ENCODE assay signal across 12 mouse cellular contexts in the genomic region with DNA sequence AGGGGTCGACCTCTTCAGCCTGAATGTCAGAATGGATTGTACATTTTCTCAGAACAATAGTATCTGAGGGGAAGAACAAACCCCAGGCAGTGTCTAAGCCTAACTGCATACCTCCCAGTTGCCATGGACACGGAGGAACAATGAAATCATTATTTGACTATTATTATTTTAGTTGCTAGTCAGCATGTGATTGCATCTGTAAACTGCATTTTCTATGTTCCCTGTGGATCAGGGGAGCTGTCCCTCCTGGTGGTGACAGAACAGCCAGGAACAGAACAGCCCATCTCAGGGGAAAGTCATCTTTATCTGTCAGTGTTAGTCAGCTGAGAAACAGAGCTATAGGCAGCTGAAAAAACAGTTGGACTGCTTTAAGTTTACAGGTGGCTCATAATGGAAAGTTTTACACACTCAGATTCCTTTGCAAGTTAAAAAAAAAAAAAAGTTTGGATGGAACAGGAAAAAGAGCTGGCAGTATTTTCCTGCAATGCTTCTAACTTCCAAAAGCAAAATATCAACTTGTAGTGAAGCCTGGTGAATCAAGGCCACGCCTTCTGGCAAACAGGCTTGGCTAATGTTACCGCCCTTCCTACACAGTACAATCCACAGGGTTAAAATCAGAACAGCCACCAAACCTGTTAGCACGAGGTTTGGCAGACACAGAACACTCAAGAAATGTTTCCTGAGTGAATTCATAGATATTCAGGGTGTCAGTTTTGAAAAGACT. TPM values are rescaled to one million over a fixed set of nuclear protein-coding genes. Genes with fewer than 3 reads are reported as not detected.
A peak's percentile ranks its signal among the peaks of the same experiment; 100 is the strongest.
DNase-seq lines count a peak whose midpoint lies in the region; ATAC-seq and TF ChIP-seq lines count a peak whose summit lies in the region.
"Had no signal": no experiment of that assay in that cellular context is flagged by ENCODE, and none has a peak within 500 bp of the region (broad histone marks: within the 10 kb centered on the region; RNA-seq: fewer than 3 reads in every experiment).

No protein-coding gene starts in this region.

- TF ChIP-seq POLR2A in cerebellum, adult 2 months (IDR thresholded peaks at IDR 0.05; ENCODE audit: borderline replicate concordance, insufficient read depth, low read length), result no peak

- DNase-seq in lung, adult 18-20 months, result peak; percentile 4 to 25
- DNase-seq in lung, postnatal 14 days, result no peak
- peak; percentile 46 for DNase-seq in embryonic facial prominence, embryonic 11.5 days (ENCODE audit: low spot score)
- DNase-seq in heart, postnatal 4 days, result peak; percentile 22
- no peak for DNase-seq in cerebellum, adult 2 months
- no peak for DNase-seq in thymus, postnatal 25 days
- no peak for DNase-seq in cerebellum, postnatal 4 days (ENCODE audit: low spot score in 2 of 2)
- DNase-seq: liver, embryonic 13.5 days; right cerebral cortex, adult 18-20 months had no signal

- no peaks in the 10 kb centered on the region for H3K27me3 ChIP-seq in embryonic facial prominence, embryonic 11.5 days (ENCODE audit: control insufficient read depth, insufficient read depth, low read length)
- no peaks in the 10 kb centered on the region for H3K27me3 ChIP-seq in neural tube, embryonic 14.5 days (ENCODE audit: control insufficient read depth, insufficient read depth, low read length)
- no peaks in the 10 kb centered on the region for H3K27me3 ChIP-seq in cerebellum, adult 2 months (ENCODE audit: control insufficient read depth, insufficient read depth, low read length)
- H3K27me3 ChIP-seq: embryonic facial prominence, embryonic 12.5 days; hindbrain, embryonic 15.5 days; liver, embryonic 13.5 days had no signal

- no peak overlapping the region for H3K4me2 ChIP-seq in embryonic facial prominence, embryonic 11.5 days (ENCODE audit: low read depth, low read length)
- no peak overlapping the region for H3K4me2 ChIP-seq in neural tube, embryonic 14.5 days (ENCODE audit: low read depth, low read length)
- H3K4me2 ChIP-seq: embryonic facial prominence, embryonic 12.5 days; hindbrain, embryonic 15.5 days; liver, embryonic 13.5 days had no signal

- no peaks in the 10 kb centered on the region for H3K9me3 ChIP-seq in embryonic facial prominence, embryonic 11.5 days (replicated peaks; ENCODE audit: control insufficient read depth, low read length)
- no peaks in the 10 kb centered on the region for H3K9me3 ChIP-seq in neural tube, embryonic 14.5 days (ENCODE audit: control insufficient read depth, low read length)
- H3K9me3 ChIP-seq: embryonic facial prominence, embryonic 12.5 days; hindbrain, embryonic 15.5 days; liver, embryonic 13.5 days had no signal

- no peaks in the 10 kb centered on the region for H3K4me1 ChIP-seq in embryonic facial prominence, embryonic 11.5 days (ENCODE audit: control insufficient read depth, insufficient read depth, low read length)
- no peaks in the 10 kb centered on the region for H3K4me1 ChIP-seq in neural tube, embryonic 14.5 days (ENCODE audit: control insufficient read depth, insufficient read depth, low read length)
- no peaks in the 10 kb centered on the region for H3K4me1 ChIP-seq in cerebellum, adult 2 months (ENCODE audit: control insufficient read depth, insufficient read depth, low read length)

- no peak overlapping the region for H3K9ac ChIP-seq in embryonic facial prominence, embryonic 11.5 days (replicated peaks; ENCODE audit: low read length)
- no peak overlapping the region for H3K9ac ChIP-seq in neural tube, embryonic 14.5 days (replicated peaks; ENCODE audit: low read depth, low read length)
- H3K9ac ChIP-seq: embryonic facial prominence, embryonic 12.5 days; hindbrain, embryonic 15.5 days; liver, embryonic 13.5 days had no signal

- no peak overlapping the region for H3K27ac ChIP-seq in embryonic facial prominence, embryonic 11.5 days (replicated peaks; ENCODE audit: low read depth, low read length)
- no peak overlapping the region for H3K27ac ChIP-seq in neural tube, embryonic 14.5 days (ENCODE audit: low read depth, low read length)
- no peak overlapping the region for H3K27ac ChIP-seq in cerebellum, adult 2 months (ENCODE audit: insufficient read depth, low read length)
- H3K27ac ChIP-seq: embryonic facial prominence, embryonic 12.5 days; hindbrain, embryonic 15.5 days; liver, embryonic 13.5 days had no signal

- no peak for TF ChIP-seq CTCF in cerebellum, adult 2 months (IDR thresholded peaks at IDR 0.05; ENCODE audit: borderline replicate concordance, insufficient read depth, low read depth, low read length)

- 0 out of 2 replicates have a peak, but pooled peaks have one; percentile 44 for ATAC-seq in embryonic facial prominence, embryonic 11.5 days (replicated peaks; ENCODE audit: insufficient number of reproducible peaks, low FRiP score, low TSS enrichment, low read depth)
- peak; percentile 28; the same call in 1 of the 2 replicates for ATAC-seq in neural tube, embryonic 14.5 days (ENCODE audit: low read depth)

- no peaks in the 10 kb centered on the region for H3K36me3 ChIP-seq in embryonic facial prominence, embryonic 11.5 days (replicated peaks; ENCODE audit: control insufficient read depth, insufficient read depth, low read depth, low read length)
- no peaks in the 10 kb centered on the region for H3K36me3 ChIP-seq in neural tube, embryonic 14.5 days (ENCODE audit: control insufficient read depth, insufficient read depth, low read length)
- H3K36me3 ChIP-seq: embryonic facial prominence, embryonic 12.5 days; hindbrain, embryonic 15.5 days had no signal

- WGBS in embryonic facial prominence, embryonic 11.5 days, result 34% methylated on average over 5 of the region's 5 CpGs
- 23% methylated on average over 5 of the region's 5 CpGs for WGBS in neural tube, embryonic 14.5 days
- 9% methylated on average over 5 of the region's 5 CpGs for WGBS in cerebellum, adult 2 months

- H3K4me3 ChIP-seq in embryonic facial prominence, embryonic 11.5 days (ENCODE audit: low read depth, low read length), result no peak overlapping the region
- no peak overlapping the region for H3K4me3 ChIP-seq in neural tube, embryonic 14.5 days (ENCODE audit: low read depth, low read length)
- H3K4me3 ChIP-seq in cerebellum, adult 2 months (replicated peaks; ENCODE audit: insufficient read depth, low read depth, low read length), result no peak overlapping the region
- H3K4me3 ChIP-seq: embryonic facial prominence, embryonic 12.5 days; hindbrain, embryonic 15.5 days; liver, embryonic 13.5 days had no signal

RNA-seq across cellular contexts. Expression of a gene that starts 17.6 kb away (rescaled TPM):
- polyA plus RNA-seq in embryonic facial prominence, embryonic 11.5 days (2014; fragmentation: Nextera tagmentation; extraction: Ambion mirVana), result 1.9 and 2.4 TPM in 2 replicates
- total RNA-seq in heart, postnatal 4 days (2021), result under 1 TPM; 0.17 to 0.54 TPM
- polyA plus RNA-seq in neural tube, embryonic 14.5 days (2014; fragmentation: Nextera tagmentation; extraction: Ambion mirVana), result 0.23 and 0.52 TPM in 2 replicates
- 0.62 TPM in 2 replicates for polyA plus RNA-seq in cerebellum, adult 2 months (2012; rRNA removed)

RNA-seq across cellular contexts. Expression of a gene that starts 50.6 kb away (rescaled TPM):
- polyA plus RNA-seq in embryonic facial prominence, embryonic 11.5 days (2014; fragmentation: Nextera tagmentation; extraction: Ambion mirVana), result 99.1 and 101 TPM in 2 replicates
- total RNA-seq in heart, postnatal 4 days (2021), result 10 to 100 TPM; 20.6 to 22.4 TPM
- polyA plus RNA-seq in neural tube, embryonic 14.5 days (2014; fragmentation: Nextera tagmentation; extraction: Ambion mirVana), result 22.2 and 27.4 TPM in 2 replicates
- polyA plus RNA-seq in cerebellum, adult 2 months (2012; rRNA removed), result 12.0 and 13.7 TPM in 2 replicates

RNA-seq across cellular contexts. Expression of a gene that starts 50.6 kb away (rescaled TPM):
- polyA plus RNA-seq in embryonic facial prominence, embryonic 11.5 days (2014; fragmentation: Nextera tagmentation; extraction: Ambion mirVana), result 9.1 and 12.3 TPM in 2 replicates
- total RNA-seq in heart, postnatal 4 days (2021), result 1 to 10 TPM; 8.5 TPM
- polyA plus RNA-seq in neural tube, embryonic 14.5 days (2014; fragmentation: Nextera tagmentation; extraction: Ambion mirVana), result 5.1 TPM in 2 replicates
- 7.1 and 7.2 TPM in 2 replicates for polyA plus RNA-seq in cerebellum, adult 2 months (2012; rRNA removed)

Comparison
In these comparisons a context has a peak if more than half of its experiments do, and no peak if none do; other contexts are left out.
1. DNase-seq: peak in lung, adult 18-20 months (2 of 2), embryonic facial prominence, embryonic 11.5 days (single experiment) and heart, postnatal 4 days (single experiment); none in lung, postnatal 14 days (single experiment), cerebellum, adult 2 months (0 of 2), thymus, postnatal 25 days (single experiment) and cerebellum, postnatal 4 days (0 of 2).